Mouse (Mus musculus): ENCODE measurements at regions not wholly inside any gene's neighbourhood (a gene's known extent, or its start where the extent isn't known, plus 50 kb on each side); places are given as distances from the start of the nearest gene placed in this dataset.

DNA sequence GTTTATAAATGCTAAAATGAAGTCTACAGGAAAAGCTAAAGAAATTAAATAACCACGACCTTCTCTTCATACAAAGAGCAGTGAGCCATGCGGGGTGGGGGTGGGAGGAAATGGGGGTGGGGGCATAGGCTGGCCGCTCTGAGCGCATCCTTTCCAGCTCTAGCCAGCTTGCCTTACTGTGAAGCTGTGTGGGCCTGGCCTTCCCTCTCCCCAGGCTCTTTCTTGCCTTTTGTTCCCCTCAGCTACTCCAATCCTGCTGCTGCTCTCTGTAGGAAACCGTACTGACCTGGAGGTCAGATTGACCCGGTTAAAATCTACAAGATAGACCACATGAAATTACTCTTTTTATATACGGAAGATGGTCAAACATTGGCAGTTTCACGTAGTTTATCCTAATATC is 111.7 kb upstream of the Foxn2 start:
- TF ChIP-seq POLR2A (IDR thresholded peaks at IDR 0.05; ENCODE audit: low read depth, low read length) (no peak), CTCF (IDR thresholded peaks at IDR 0.05; ENCODE audit: extremely low read depth, insufficient read depth, insufficient read length, insufficient replicate concordance) (no peak)
